Mouse (Mus musculus) heart, embryonic 12.5 days (tissue): ENCODE data around the gene Cryzl2. TPM values are rescaled to one million over a fixed set of nuclear protein-coding genes. Genes with fewer than 3 reads are reported as not detected.

ENCODE experiments used
- ATAC-seq: fragments of 200-750 bp; cut with Nextera tagmentation; 2 replicates; pipeline ENCODE4 v1.8.0; 2017; ENCODE audit warnings: moderate TSS enrichment, moderate library complexity; ENCODE audit not compliant: insufficient number of reproducible peaks, low FRiP score
- H3K27ac ChIP-seq: fragments of 300-500 bp; sonication (generic); 2 replicates; pipeline ENCODE4 v1.5.1; 2016; ENCODE audit warnings: mild to moderate bottlenecking, moderate library complexity; ENCODE audit not compliant: poor library complexity, severe bottlenecking
- H3K27me3 ChIP-seq: fragments of 300-500 bp; sonication (generic); replicated peaks from 2 replicates; pipeline ENCODE4 v1.6.1; 2016; ENCODE audit warnings: mild to moderate bottlenecking, moderate library complexity
- H3K36me3 ChIP-seq: fragments of 300-500 bp; sonication (generic); 2 replicates; pipeline ENCODE4 v1.6.1; 2016; ENCODE audit warnings: mild to moderate bottlenecking, moderate library complexity
- H3K4me1 ChIP-seq: fragments of 300-500 bp; sonication (generic); replicated peaks from 2 replicates; pipeline ENCODE4 v1.6.1; 2016; ENCODE audit warnings: mild to moderate bottlenecking
- H3K4me2 ChIP-seq: fragments of 300-500 bp; sonication (generic); 2 replicates; pipeline ENCODE4 v1.6.1; 2016; ENCODE audit warnings: mild to moderate bottlenecking, moderate library complexity
- H3K4me3 ChIP-seq: fragments of 300-500 bp; sonication (generic); 2 replicates; pipeline ENCODE4 v1.5.1; 2016; ENCODE audit warnings: mild to moderate bottlenecking
- H3K9ac ChIP-seq: fragments of 300-500 bp; sonication (generic); 2 replicates; pipeline ENCODE4 v1.6.1; 2016; ENCODE audit warnings: mild to moderate bottlenecking, moderate library complexity
- H3K9me3 ChIP-seq: fragments of 300-500 bp; sonication (generic); replicated peaks from 2 replicates; pipeline ENCODE4 v1.6.1; 2016; ENCODE audit warnings: mild to moderate bottlenecking, moderate library complexity
- WGBS: fragments of 180-500 bp; shearing (Covaris S2); methylation state at CpG from one replicate; pipeline ENCODE4 v1.1.7; 2016; 5-methylcytosine and 5-hydroxymethylcytosine counted together
- polyA plus RNA-seq: library from polyadenylated mRNA; unstranded; fragments of >200 nt; fragmentation: Nextera tagmentation; extraction: Ambion mirVana; gene quantifications from 2 replicates; pipeline ENCODE4 v1.2.1, GENCODE M21; 2016

Cryzl2 gene
- polyA plus RNA-seq, 1 experiment from 2014 or later, result 28.4 TPM

DNA sequence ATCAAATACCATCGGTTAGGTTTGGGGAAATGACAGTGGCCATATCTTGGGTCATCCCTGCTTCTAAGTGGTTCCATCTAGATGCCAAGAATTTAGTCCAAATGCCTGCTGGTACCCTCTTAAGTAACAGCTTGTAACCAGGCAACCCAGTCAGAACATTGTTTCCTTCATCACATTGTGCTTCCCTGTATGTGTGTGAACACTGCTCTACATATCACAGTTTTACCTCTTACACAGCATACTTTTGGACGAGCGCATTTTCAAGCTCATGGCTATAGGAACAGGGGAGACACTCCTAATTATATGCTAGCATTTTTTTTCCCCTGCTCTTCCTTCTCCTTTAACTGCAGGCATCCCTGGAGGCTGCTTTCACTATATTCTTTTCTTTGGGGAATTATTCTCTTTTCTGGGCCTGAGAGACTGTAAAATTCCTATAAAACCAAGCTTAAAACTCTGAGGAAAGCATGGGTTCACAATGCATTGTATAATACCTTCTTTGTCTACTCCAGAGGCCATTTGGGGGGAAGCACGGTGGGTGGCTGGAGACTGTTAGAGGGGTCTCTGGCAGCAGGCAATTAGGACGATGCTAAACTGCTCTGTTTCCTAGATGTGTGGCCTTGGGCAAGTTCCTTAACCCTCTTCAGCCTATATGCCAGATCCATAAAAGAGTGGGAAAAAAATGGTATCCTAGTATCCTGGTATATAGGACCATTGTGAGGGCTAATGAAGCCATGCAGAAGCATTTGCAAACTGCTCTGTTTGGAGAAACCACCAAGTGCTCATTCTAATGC, 5.4 kb upstream of the Cryzl2 start:
- no peak overlapping the region for H3K9ac ChIP-seq
- ATAC-seq, result no peak
- H3K27ac ChIP-seq, result no peak overlapping the region
- no peak overlapping the region for H3K4me3 ChIP-seq
- no peaks in the 10 kb centered on the region for H3K9me3 ChIP-seq
- no peaks in the 10 kb centered on the region for H3K36me3 ChIP-seq
- no peak overlapping the region for H3K4me2 ChIP-seq
- H3K4me1 ChIP-seq, result peaks cover 26% of the 10 kb centered on the region
- WGBS, result 65% methylated on average over 5 of the region's 5 CpGs
- H3K27me3 ChIP-seq, result no peaks in the 10 kb centered on the region

DNA sequence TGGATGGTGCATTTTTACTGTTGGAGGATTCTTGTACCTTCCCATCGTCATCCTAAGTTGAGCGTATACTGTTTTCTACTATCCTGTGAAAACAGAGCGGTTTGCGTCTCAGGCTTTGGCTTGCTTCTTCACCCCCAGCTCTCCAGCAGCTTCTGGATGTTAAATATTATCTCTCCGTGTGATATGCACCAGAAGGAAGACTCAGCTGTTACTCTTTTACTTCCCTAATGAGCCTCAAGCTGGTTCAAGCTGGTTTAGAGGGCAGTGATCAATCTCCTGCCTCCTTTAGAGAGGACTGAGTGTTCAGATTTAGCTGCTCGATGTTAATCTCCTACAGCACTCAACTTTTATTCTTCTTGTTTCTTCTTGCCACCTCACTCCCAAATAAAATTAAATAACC, 3.5 kb upstream of the Cryzl2 start:
- Histone ChIP-seq H3K9ac (no peak overlapping the region), H3K36me3 (no peaks in the 10 kb centered on the region), H3K27ac (no peak overlapping the region), H3K27me3 (no peaks in the 10 kb centered on the region), H3K4me1 (peaks cover 17% of the 10 kb centered on the region), H3K4me3 (no peak overlapping the region), H3K9me3 (no peaks in the 10 kb centered on the region), H3K4me2 (no peak overlapping the region)
- 72% methylated on average over 6 of the region's 6 CpGs for WGBS
- ATAC-seq, result no peak

DNA sequence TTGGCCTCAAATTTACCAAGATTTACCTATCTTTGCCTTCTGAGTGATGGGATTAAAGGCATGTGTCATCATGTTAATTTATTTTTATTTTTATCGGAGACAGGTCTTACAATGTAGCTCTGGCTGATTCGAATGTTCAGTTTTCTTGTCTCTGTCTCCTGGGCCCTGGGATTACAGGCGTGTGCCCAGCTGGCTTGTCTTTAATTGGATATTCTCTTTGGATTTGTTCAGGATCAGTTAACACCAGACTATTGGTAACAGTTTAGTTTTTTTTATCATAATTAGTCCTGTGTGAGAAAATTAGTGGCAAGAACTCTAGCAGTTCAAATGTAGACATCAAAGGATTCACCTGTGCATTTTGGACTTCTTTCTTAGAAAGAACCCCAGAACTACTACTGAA, 588 bp upstream of the Cryzl2 start:
- no peaks in the 10 kb centered on the region for H3K36me3 ChIP-seq
- H3K9me3 ChIP-seq, result no peaks in the 10 kb centered on the region
- no peak overlapping the region for H3K27ac ChIP-seq
- no peaks in the 10 kb centered on the region for H3K27me3 ChIP-seq
- WGBS, result 87% methylated on average over 3 of the region's 3 CpGs
- H3K4me1 ChIP-seq, result peaks cover 8% of the 10 kb centered on the region
- no peak overlapping the region for H3K4me2 ChIP-seq
- H3K4me3 ChIP-seq, result no peak overlapping the region
- no peak overlapping the region for H3K9ac ChIP-seq
- no peak for ATAC-seq

DNA sequence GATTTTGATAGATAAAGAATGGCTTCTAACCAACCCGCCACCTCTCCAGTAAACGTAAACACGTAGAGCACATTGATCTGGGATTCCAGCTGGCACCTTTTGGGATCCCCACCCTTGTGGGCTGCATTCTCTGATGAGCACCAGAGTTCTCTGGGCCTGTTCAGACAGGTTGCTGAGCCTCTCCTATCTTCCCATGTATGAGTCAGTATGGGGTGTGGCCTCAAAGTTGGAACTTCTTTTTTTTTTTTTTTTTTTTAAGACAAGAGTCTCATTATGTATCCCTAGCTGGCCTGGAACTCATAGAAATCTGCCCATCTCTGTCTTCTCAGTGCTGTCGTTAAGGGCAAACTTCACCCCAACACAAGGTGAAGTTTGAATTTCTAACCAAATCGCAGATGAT, 1.5 kb downstream of the Cryzl2 start:
- 0 out of 2 replicates have a peak, but pooled peaks cover 2% of the 10 kb centered on the region for H3K36me3 ChIP-seq
- 88% methylated on average over 5 of the region's 5 CpGs for WGBS

DNA sequence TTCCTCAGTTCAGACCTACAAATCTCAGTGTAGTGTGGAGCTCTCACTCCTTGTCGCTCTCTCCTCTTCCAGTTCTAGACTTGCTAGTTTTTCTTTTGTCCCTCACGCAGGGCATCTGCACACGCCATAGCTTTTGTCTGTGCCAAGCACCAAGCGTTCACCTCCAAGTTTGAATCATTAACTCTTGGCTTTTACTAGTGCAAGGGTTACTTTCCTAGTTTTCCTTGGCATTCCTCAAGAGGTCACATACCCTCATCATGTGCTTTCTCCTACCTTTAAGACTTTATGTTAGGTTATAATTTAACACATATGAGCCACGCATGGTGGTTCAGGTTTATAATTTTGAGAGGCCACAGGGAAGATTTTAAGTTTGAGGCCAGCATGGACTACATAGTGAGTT, 2.9 kb downstream of the Cryzl2 start:
- Histone ChIP-seq H3K9ac (no peak overlapping the region), H3K9me3 (no peaks in the 10 kb centered on the region), H3K27ac (no peak overlapping the region), H3K4me3 (no peak overlapping the region), H3K36me3 (peaks cover 3% of the 10 kb centered on the region; the same call in 1 of the 2 replicates), H3K27me3 (no peaks in the 10 kb centered on the region), H3K4me2 (no peak overlapping the region), H3K4me1 (peaks cover 8% of the 10 kb centered on the region)
- no peak for ATAC-seq
- 93% methylated on average over 5 of the region's 5 CpGs for WGBS

More for the DNA sequence above, 1.5 kb downstream of the Cryzl2 start:
- Histone ChIP-seq H3K9me3 (no peaks in the 10 kb centered on the region), H3K4me2 (no peak overlapping the region), H3K9ac (no peak overlapping the region), H3K4me1 (peaks cover 8% of the 10 kb centered on the region), H3K27ac (no peak overlapping the region), H3K4me3 (no peak overlapping the region), H3K27me3 (no peaks in the 10 kb centered on the region)
- no peak for ATAC-seq

DNA sequence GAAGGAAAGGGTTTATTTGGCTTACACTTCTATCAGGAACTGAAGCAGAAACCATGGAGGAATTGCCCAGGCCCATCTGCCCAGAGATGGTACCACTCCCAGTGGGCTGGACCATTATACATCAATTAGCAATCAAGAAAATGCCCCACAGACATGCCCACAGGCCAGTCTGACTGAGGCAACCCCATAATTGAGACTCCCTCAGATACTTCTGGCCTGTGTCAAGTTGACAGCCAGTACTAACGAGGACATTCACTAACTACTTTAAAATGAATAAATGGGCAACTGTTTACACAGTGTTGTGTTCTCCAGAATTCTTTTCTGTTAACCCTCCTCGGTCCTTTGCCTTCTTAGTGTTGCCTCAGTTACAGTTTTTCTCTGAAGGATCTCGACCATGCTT, 4.0 kb downstream of the Cryzl2 start:
- Histone ChIP-seq H3K27ac (no peak overlapping the region), H3K9me3 (no peaks in the 10 kb centered on the region), H3K4me1 (peaks cover 8% of the 10 kb centered on the region), H3K27me3 (no peaks in the 10 kb centered on the region), H3K4me3 (no peak overlapping the region), H3K36me3 (peaks cover 14% of the 10 kb centered on the region), H3K9ac (no peak overlapping the region), H3K4me2 (no peak overlapping the region)
- WGBS, result 58% methylated on average over 3 of the region's 3 CpGs
- ATAC-seq, result no peak

DNA sequence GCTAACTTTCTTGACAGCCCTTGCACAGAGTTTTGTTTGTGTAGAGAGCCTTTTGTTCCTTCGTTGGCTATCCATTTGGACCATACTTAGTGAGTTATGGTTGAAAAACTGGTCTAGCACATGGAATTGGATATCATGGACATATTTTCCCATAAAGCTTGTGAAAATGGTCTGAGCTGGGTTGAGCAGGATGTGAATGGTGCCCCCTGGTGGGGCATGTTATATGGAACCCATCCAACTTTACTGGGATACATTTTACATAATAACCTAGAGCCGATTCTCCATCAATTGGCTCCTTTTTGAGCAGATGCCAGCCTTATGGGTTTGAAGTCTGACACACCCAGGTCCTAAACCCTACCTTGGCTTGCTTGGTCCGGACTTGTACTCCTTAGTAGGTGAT, 6.8 kb downstream of the Cryzl2 start:
- Histone ChIP-seq H3K27ac (no peak overlapping the region), H3K9me3 (no peaks in the 10 kb centered on the region), H3K9ac (no peak overlapping the region), H3K4me1 (no peaks in the 10 kb centered on the region; the same call in 1 of the 2 replicates), H3K27me3 (no peaks in the 10 kb centered on the region), H3K4me3 (no peak overlapping the region), H3K36me3 (peaks cover 33% of the 10 kb centered on the region), H3K4me2 (no peak overlapping the region)
- ATAC-seq, result no peak
- 71% methylated on average over 3 of the region's 3 CpGs for WGBS

DNA sequence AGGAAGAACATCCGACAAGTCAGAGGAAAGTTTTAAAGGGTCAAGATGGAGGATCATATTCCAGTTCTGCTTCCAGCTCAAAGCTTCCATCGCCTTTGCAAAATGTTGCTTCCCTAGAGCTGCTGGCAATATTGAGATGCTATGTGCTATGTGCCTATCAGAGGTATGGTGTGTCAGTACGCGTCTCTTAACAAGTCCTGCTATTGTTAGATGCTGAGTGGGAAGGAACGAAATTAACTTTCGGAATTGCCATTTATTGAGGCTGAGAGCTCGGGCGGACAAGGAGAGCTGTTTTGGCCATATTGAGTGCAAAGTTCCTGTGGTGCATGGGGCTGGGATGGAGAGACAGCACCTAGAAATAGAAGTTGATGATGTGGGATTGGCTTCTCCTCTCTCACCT, 9.5 kb downstream of the Cryzl2 start:
- Histone ChIP-seq H3K27me3 (no peaks in the 10 kb centered on the region), H3K9ac (no peak overlapping the region), H3K36me3 (peaks cover 50% of the 10 kb centered on the region), H3K4me3 (no peak overlapping the region), H3K4me2 (no peak overlapping the region), H3K9me3 (no peaks in the 10 kb centered on the region), H3K4me1 (no peaks in the 10 kb centered on the region), H3K27ac (no peak overlapping the region)
- WGBS, result 87% methylated on average over 8 of the region's 8 CpGs
- ATAC-seq, result no peak

DNA sequence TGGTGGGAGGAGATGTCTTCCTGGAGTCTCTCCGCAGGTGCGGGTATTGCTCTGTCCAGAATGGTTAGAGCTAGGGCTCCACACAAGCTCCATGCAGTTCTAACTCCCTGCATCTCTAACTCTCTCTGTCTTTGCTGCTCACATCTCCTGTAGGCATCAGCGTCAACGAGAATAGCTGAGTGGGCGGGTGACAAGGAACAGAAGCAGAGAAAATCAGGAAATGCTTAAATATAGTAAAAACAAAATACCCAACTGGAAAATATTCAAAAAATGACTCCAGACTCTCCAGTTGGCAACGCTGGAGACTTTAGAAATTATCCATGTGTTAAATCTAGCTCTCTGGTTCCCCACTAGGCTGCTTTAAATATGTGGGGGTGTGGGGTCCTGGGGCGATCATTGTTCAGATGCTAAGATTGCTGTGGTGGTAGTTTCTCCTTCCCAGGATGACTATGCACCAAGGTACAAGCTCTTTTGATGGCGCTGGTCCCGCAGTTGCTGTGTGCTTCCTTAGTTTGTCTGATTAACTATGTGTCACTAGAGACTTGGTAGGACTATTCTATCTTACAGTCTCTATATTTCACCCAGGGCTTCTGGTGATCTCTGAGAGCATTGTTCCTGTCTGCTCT, 12.5 kb downstream of the Cryzl2 start:
- no peak overlapping the region for H3K4me2 ChIP-seq
- WGBS, result 84% methylated on average over 9 of the region's 9 CpGs

DNA sequence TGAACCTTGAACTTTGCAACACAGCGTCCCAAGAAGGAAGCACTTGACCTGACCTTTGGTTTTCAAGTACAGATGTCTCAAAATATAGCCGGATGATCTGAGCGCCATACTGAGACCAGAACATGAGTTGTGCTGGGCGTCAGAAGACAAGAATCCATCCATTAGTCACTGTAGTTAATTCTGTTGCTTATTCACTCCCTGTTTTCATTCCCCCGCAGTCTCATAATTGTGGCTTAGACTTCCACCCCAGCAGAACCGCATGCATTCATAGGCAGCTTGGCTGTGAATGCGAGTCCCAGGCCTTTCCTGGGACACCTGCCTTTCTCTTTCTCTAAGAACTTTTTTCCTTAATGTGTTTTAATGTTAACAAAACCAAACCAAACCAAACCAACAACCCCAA, 14.3 kb downstream of the Cryzl2 start:
- Histone ChIP-seq H3K4me1 (no peaks in the 10 kb centered on the region), H3K36me3 (peaks cover 35% of the 10 kb centered on the region), H3K9me3 (no peaks in the 10 kb centered on the region), H3K4me3 (no peak overlapping the region), H3K27ac (no peak overlapping the region), H3K4me2 (no peak overlapping the region), H3K27me3 (no peaks in the 10 kb centered on the region), H3K9ac (no peak overlapping the region)
- no peak for ATAC-seq
- 89% methylated on average over 7 of the region's 7 CpGs for WGBS

More for the DNA sequence above, 12.5 kb downstream of the Cryzl2 start:
- Histone ChIP-seq H3K4me3 (no peak overlapping the region), H3K9ac (no peak overlapping the region), H3K36me3 (peaks cover 48% of the 10 kb centered on the region), H3K27ac (no peak overlapping the region), H3K27me3 (no peaks in the 10 kb centered on the region), H3K9me3 (no peaks in the 10 kb centered on the region), H3K4me1 (no peaks in the 10 kb centered on the region)
- no peak for ATAC-seq

DNA sequence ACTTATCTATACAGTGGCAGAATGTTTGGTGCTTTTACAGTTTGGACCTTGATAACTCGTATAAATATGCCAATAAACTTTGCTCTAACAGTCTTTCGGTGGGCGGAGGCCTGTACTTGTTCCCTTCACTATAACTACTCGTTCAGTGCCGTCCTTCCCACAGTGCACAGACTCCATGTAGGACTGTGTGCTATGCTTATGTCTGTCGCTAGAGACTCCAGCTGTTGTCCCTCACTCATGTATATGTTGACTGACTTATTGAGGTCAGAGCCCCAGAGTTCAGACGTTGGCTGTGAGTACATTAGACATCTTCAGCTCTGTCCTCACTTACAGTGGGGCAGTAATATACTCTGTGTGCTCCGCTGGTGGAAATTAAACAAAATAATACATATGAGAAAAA, 16.5 kb downstream of the Cryzl2 start:
- 0 out of 2 replicates have a peak, but pooled peaks cover 3% of the 10 kb centered on the region for H3K9me3 ChIP-seq
- H3K9ac ChIP-seq, result no peak overlapping the region
- no peak for ATAC-seq
- H3K36me3 ChIP-seq, result peaks cover 25% of the 10 kb centered on the region
- WGBS, result 81% methylated on average over 8 of the region's 8 CpGs
- peaks cover under 1% of the 10 kb centered on the region; the same call in 1 of the 2 replicates for H3K4me1 ChIP-seq
- H3K27me3 ChIP-seq, result no peaks in the 10 kb centered on the region
- no peak overlapping the region for H3K27ac ChIP-seq
- H3K4me2 ChIP-seq, result no peak overlapping the region
- no peak overlapping the region for H3K4me3 ChIP-seq
